Mouse (Mus musculus): Measurements from ENCODE around the gene Pcare.
A peak's percentile ranks its signal among the peaks of the same experiment; 100 is the strongest.

The Pcare gene

GRCm38 (mm10) chr17:71720434-71720833 is 32.3 kb downstream of the Pcare start:
- peaks cover 27% of the 10 kb centered on the region for H3K27me3 ChIP-seq (ENCODE audit: insufficient read depth, low read length)
- no peak overlapping the region for H3K4me3 ChIP-seq (replicated peaks; ENCODE audit: low read length)
- no peaks in the 10 kb centered on the region for H3K9me3 ChIP-seq (ENCODE audit: low read length)
- H3K36me3 ChIP-seq (ENCODE audit: insufficient read depth, low read length), result no peaks in the 10 kb centered on the region
- H3K4me1 ChIP-seq (replicated peaks; ENCODE audit: low read depth, low read length), result peaks cover 15% of the 10 kb centered on the region
- TF ChIP-seq NANOG (IDR thresholded peaks at IDR 0.05; ENCODE audit: borderline replicate concordance, low read length) (no peak), CTCF (conservative IDR thresholded peaks at IDR 0.05; ENCODE audit: low read length) (no peak), POU5F1 (IDR thresholded peaks at IDR 0.05; ENCODE audit: borderline replicate concordance, low read length) (no peak)

DNA sequence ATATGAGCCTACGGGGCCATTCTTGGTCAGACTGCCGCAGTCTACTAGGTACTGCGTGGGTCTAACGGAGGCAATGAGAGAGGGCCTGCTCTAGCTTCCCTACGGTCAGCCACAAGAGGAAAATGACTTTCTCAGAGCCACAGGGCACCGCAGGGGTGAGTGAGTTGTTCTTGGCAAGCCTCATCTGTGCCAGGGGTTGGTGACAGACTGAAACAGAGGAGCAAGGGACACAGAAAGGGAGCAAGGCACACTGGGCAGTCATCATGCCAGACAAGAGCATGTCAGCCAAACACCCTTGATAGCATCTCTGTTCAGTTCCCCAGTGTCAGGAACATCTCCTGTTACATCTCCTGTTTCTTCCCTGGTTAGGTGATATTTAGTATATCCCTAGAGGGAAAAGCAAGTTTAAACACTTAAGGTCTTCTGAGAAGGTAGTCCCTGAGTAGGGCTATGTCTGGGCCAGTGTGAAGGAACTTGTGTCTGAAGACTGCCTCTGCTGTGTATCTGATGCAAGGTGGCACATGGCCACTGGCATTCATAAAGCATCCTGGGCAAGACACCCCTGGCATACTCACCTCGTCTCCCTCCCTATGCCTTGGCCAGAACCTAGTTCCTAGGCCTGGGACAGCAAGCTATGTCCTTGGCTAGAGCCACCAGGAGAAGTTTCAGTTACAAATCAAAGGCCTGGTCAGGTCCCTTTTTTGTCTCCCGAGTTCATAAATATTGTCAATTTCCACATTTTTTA is 34.6 kb downstream of the Pcare start:
- Histone ChIP-seq H3K36me3 (ENCODE audit: insufficient read depth, low read length) (no peaks in the 10 kb centered on the region), H3K4me3 (replicated peaks; ENCODE audit: low read length) (peak overlapping the region; percentile 70), H3K9me3 (ENCODE audit: low read length) (no peaks in the 10 kb centered on the region), H3K4me1 (replicated peaks; ENCODE audit: low read depth, low read length) (peaks cover 15% of the 10 kb centered on the region), H3K27me3 (ENCODE audit: insufficient read depth, low read length) (peaks cover 29% of the 10 kb centered on the region)
- TF ChIP-seq NANOG (IDR thresholded peaks at IDR 0.05; ENCODE audit: borderline replicate concordance, low read length) (no peak), POU5F1 (IDR thresholded peaks at IDR 0.05; ENCODE audit: borderline replicate concordance, low read length) (no peak), CTCF (conservative IDR thresholded peaks at IDR 0.05; ENCODE audit: low read length) (no peak)

DNA sequence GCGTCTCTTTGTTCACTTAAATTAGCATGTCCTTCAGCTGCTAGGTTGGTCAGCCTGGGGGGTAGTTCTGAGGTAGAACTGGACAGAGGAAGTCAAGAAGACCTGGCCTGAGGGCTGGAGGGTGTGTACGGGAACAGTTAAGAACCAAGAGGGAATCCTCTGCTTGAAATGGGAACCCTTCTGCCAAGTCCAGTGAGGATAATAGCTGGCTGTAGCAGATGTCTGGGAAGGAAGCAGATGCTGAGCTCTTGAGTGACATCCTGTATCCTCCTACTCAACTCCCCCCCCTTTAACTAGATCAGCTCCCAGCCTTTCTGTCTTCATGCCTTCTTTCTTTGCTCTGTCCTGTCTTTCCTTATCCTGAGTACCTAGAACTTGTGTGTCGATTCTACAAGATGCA is 37.7 kb downstream of the Pcare start:
- TF ChIP-seq CTCF (conservative IDR thresholded peaks at IDR 0.05; ENCODE audit: low read length), result no peak
- no peak for TF ChIP-seq POU5F1 (IDR thresholded peaks at IDR 0.05; ENCODE audit: borderline replicate concordance, low read length)
- no peak for TF ChIP-seq NANOG (IDR thresholded peaks at IDR 0.05; ENCODE audit: borderline replicate concordance, low read length)
- Histone ChIP-seq H3K9me3 (ENCODE audit: low read length) (no peaks in the 10 kb centered on the region), H3K36me3 (ENCODE audit: insufficient read depth, low read length) (no peaks in the 10 kb centered on the region), H3K4me1 (replicated peaks; ENCODE audit: low read depth, low read length) (peaks cover 15% of the 10 kb centered on the region; the same call in 1 of the 2 replicates), H3K27me3 (ENCODE audit: insufficient read depth, low read length) (peaks cover 29% of the 10 kb centered on the region), H3K4me3 (replicated peaks; ENCODE audit: low read length) (no peak overlapping the region)

DNA sequence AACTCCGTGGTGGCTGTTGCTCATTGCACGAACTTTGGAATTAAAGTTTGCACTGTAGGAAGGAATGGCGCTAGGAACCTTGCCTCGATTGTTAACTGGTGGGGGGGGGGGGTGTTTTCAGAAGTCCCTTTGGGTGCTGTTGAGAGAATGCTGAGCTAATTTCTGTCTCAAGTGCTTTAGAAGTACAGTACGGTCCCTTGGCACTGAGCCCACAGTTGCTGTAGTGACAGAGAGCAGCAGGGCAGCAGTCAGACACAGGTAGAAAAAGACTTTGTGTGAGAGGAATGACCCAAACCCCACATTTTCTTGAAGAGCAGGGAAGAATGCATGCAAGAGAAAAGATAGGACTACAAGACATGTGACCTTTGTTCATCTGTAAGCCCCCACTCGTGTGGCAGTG is 40.4 kb downstream of the Pcare start:
- Histone ChIP-seq H3K36me3 (ENCODE audit: insufficient read depth, low read length) (no peaks in the 10 kb centered on the region), H3K27me3 (ENCODE audit: insufficient read depth, low read length) (peaks cover 18% of the 10 kb centered on the region), H3K4me3 (replicated peaks; ENCODE audit: low read length) (no peak overlapping the region), H3K4me1 (replicated peaks; ENCODE audit: low read depth, low read length) (peaks cover 17% of the 10 kb centered on the region), H3K9me3 (ENCODE audit: low read length) (no peaks in the 10 kb centered on the region)
- TF ChIP-seq NANOG (IDR thresholded peaks at IDR 0.05; ENCODE audit: borderline replicate concordance, low read length), result no peak
- no peak for TF ChIP-seq POU5F1 (IDR thresholded peaks at IDR 0.05; ENCODE audit: borderline replicate concordance, low read length)
- no peak for TF ChIP-seq CTCF (conservative IDR thresholded peaks at IDR 0.05; ENCODE audit: low read length)

GRCm38 (mm10) chr17:71707715-71708114 is 45.0 kb downstream of the Pcare start:
- peaks cover 7% of the 10 kb centered on the region for H3K9me3 ChIP-seq (ENCODE audit: low read length)
- peaks cover 5% of the 10 kb centered on the region; the same call in 1 of the 2 replicates for H3K27me3 ChIP-seq (ENCODE audit: insufficient read depth, low read length)
- TF ChIP-seq CTCF (conservative IDR thresholded peaks at IDR 0.05; ENCODE audit: low read length) (no peak), POU5F1 (IDR thresholded peaks at IDR 0.05; ENCODE audit: borderline replicate concordance, low read length) (no peak), NANOG (IDR thresholded peaks at IDR 0.05; ENCODE audit: borderline replicate concordance, low read length) (no peak)
- H3K4me3 ChIP-seq (replicated peaks; ENCODE audit: low read length), result no peak overlapping the region
- H3K36me3 ChIP-seq (ENCODE audit: insufficient read depth, low read length), result no peaks in the 10 kb centered on the region
- peaks cover 25% of the 10 kb centered on the region for H3K4me1 ChIP-seq (replicated peaks; ENCODE audit: low read depth, low read length)

GRCm38 (mm10) chr17:71705550-71706480 is 46.9 kb downstream of the Pcare start:
- no peaks in the 10 kb centered on the region for H3K36me3 ChIP-seq (ENCODE audit: insufficient read depth, low read length)
- peaks cover 7% of the 10 kb centered on the region for H3K9me3 ChIP-seq (ENCODE audit: low read length)
- peaks cover 9% of the 10 kb centered on the region; the same call in 1 of the 2 replicates for H3K27me3 ChIP-seq (ENCODE audit: insufficient read depth, low read length)
- no peak overlapping the region for H3K4me3 ChIP-seq (replicated peaks; ENCODE audit: low read length)
- H3K4me1 ChIP-seq (replicated peaks; ENCODE audit: low read depth, low read length), result peaks cover 25% of the 10 kb centered on the region
- TF ChIP-seq NANOG (IDR thresholded peaks at IDR 0.05; ENCODE audit: borderline replicate concordance, low read length) (no peak), POU5F1 (IDR thresholded peaks at IDR 0.05; ENCODE audit: borderline replicate concordance, low read length) (no peak), CTCF (conservative IDR thresholded peaks at IDR 0.05; ENCODE audit: low read length) (no peak)

DNA sequence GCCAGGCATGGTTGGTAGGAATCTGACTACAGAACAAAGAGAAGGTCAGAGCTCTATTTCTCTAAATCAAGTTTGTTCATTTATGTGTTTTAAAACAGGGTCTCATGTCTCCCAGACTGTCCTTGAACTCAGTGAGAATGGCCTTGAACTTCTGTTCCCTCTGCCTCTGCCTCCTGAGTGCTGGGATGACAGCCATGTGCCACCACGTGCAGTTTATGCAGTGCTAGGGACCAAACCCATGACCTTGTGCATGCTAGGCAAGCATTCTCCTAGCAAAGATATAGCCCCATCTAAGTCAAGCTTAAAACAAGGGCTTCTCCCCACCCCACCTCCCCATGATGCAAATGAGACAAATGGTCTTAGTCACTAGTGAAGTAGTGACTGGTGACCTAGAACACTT is 47.6 kb downstream of the Pcare start:
- H3K36me3 ChIP-seq (ENCODE audit: insufficient read depth, low read length), result no peaks in the 10 kb centered on the region
- no peak overlapping the region for H3K4me3 ChIP-seq (replicated peaks; ENCODE audit: low read length)
- H3K9me3 ChIP-seq (ENCODE audit: low read length), result peaks cover 7% of the 10 kb centered on the region
- no peak for TF ChIP-seq POU5F1 (IDR thresholded peaks at IDR 0.05; ENCODE audit: borderline replicate concordance, low read length)
- TF ChIP-seq CTCF (conservative IDR thresholded peaks at IDR 0.05; ENCODE audit: low read length), result no peak
- TF ChIP-seq NANOG (IDR thresholded peaks at IDR 0.05; ENCODE audit: borderline replicate concordance, low read length), result no peak
- peaks cover 15% of the 10 kb centered on the region for H3K27me3 ChIP-seq (ENCODE audit: insufficient read depth, low read length)
- H3K4me1 ChIP-seq (replicated peaks; ENCODE audit: low read depth, low read length), result peaks cover 19% of the 10 kb centered on the region

- TF ChIP-seq POU5F1 (IDR thresholded peaks at IDR 0.05; ENCODE audit: borderline replicate concordance, low read length) (no peak), NANOG (IDR thresholded peaks at IDR 0.05; ENCODE audit: borderline replicate concordance, low read length) (no peak), CTCF (conservative IDR thresholded peaks at IDR 0.05; ENCODE audit: low read length) (no peak)
- H3K27me3 ChIP-seq (ENCODE audit: insufficient read depth, low read length), result peaks cover 48% of the 10 kb centered on the region
- no peaks in the 10 kb centered on the region for H3K36me3 ChIP-seq (ENCODE audit: insufficient read depth, low read length)
- peaks cover 1% of the 10 kb centered on the region; the same call in 1 of the 2 replicates for H3K4me1 ChIP-seq (replicated peaks; ENCODE audit: low read depth, low read length)
- no peaks in the 10 kb centered on the region for H3K9me3 ChIP-seq (ENCODE audit: low read length)
- H3K4me3 ChIP-seq (replicated peaks; ENCODE audit: low read length), result no peak overlapping the region
Measured at GRCm38 (mm10) chr17:71698619-71698956, 54.1 kb downstream of the Pcare start.
